Mouse (Mus musculus) heart, adult 2 months (tissue): Measurements from ENCODE around the gene Lst1. TPM values are rescaled to one million over a fixed set of nuclear protein-coding genes. Genes with fewer than 3 reads are reported as not detected.

Experiments used
- DNase-seq, 2 experiments: peaks; one replicate each; pipeline ENCODE4 v3.0.0; 2021
- H3K27ac ChIP-seq: fragments of 200-600 bp; 2 replicates; pipeline ENCODE4 v1.8.1; 2022
- H3K27me3 ChIP-seq: fragments of 200-500 bp; 2 replicates; pipeline ENCODE4 v1.6.1; 2012; ENCODE audit warnings: mild to moderate bottlenecking, low read length, inconsistent platforms, mixed read lengths; ENCODE audit not compliant: control insufficient read depth, insufficient read depth
- H3K36me3 ChIP-seq: fragments of 200-500 bp; 2 replicates; pipeline ENCODE4 v1.6.1; 2012; ENCODE audit warnings: low read length, inconsistent platforms; ENCODE audit not compliant: control insufficient read depth, insufficient read depth
- H3K4me1 ChIP-seq: fragments of 200-500 bp; 2 replicates; pipeline ENCODE4 v1.6.1; 2011; ENCODE audit warnings: low read length; ENCODE audit not compliant: control insufficient read depth, insufficient read depth
- H3K4me3 ChIP-seq: fragments of 200-600 bp; 2 replicates; pipeline ENCODE4 v1.8.1; 2022
- H3K79me2 ChIP-seq: fragments of 200-500 bp; replicated peaks from 2 replicates; pipeline ENCODE4 v1.6.1; 2012; ENCODE audit warnings: mild to moderate bottlenecking, inconsistent platforms, low read length, moderate library complexity, mixed read lengths; ENCODE audit not compliant: control insufficient read depth, insufficient read depth
- H3K9ac ChIP-seq: fragments of 200-500 bp; 2 replicates; pipeline ENCODE4 v1.6.1; 2012; ENCODE audit warnings: low read depth, mild to moderate bottlenecking, control low read depth, inconsistent platforms, low read length, mixed read lengths
- CTCF ChIP-seq: fragments of 200-600 bp; IDR thresholded peaks from 2 replicates; pipeline ENCODE4 v1.8.1; 2022; ENCODE audit warnings: antibody characterized with exemption, mild to moderate bottlenecking, moderate library complexity
- EP300 ChIP-seq: fragments of 200-500 bp; IDR thresholded peaks from 2 replicates; pipeline ENCODE4 v1.6.1; 2011; ENCODE audit warnings: low read depth, low read length, control low read depth; ENCODE audit not compliant: insufficient read depth
- POLR2A ChIP-seq: fragments of 200-500 bp; IDR thresholded peaks from 2 replicates; pipeline ENCODE4 v1.6.1; 2011; ENCODE audit warnings: mild to moderate bottlenecking, low read depth, low read length, control low read depth; ENCODE audit not compliant: insufficient read depth
- WGBS: fragments of 180-500 bp; shearing (Covaris S2); methylation state at CpG from one replicate; pipeline ENCODE4 v1.1.7; 2018; 5-methylcytosine and 5-hydroxymethylcytosine counted together
- intact Hi-C: fragments of 180-260 bp; cut with DNase I; formaldehyde crosslinking; loops from one replicate; pipeline ENCODE4 v1.15.1; 2025
- polyA plus RNA-seq: library from polyadenylated mRNA; depleted of rRNA; stranded (reverse); fragments of >200 nt; gene quantifications from 2 replicates; pipeline ENCODE4 v1.2.3, GENCODE M21; 2012
- total RNA-seq, 2 experiments: library from RNA; stranded (reverse); gene quantifications; 2 replicates each; pipeline ENCODE4 v1.2.3; 2021

Lst1 gene
- total and polyA plus RNA-seq, 3 experiments, result 4.1 to 11.3 (median 4.5) TPM

DNA sequence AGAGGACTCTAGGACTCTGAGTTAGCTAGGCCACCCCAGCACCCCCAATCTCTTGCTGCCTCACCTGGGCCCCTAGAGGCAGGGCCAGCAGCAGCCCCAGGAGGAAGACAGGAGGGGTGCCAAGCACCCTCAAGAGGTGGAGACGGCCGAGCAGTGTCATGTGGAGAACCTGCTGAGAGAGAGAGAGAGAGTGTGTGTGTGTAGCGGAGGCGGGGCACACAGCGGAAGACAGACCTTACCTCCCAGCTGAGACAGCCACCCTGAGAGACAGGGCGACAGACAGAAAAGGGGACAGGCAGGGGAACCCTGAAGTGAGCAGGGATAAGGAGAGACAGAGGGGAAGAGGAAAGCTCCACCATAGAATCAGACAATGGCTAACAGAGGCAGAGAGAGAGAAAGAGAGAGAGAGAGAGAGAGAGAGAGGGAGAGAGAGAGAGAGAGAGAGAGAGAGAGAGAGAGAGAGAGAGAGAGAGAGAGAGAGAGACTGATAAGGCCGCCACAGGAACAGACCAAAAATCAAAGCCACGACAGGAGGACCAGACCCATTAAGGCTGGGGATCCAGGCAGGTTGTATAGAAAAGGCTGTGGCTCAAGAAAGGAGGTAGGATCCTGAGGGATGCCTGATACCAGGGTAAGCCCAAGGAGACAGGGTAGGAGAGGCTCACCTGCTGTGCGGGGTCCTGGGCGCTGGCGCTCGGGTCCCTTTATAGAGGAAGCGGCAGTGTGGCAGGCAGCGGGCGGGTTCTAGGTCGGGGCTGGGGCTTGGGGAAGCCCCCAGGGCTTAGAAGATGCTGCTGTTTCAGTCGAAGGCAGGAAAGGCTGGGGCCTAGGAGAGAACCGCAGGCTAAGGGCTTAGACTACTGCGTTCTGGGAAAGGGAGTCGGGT is 16.5 kb upstream of the Lst1 start, which contains the start of gene Lta:
TSS of gene Lta (minus strand) at position 858 of the 886 bp plus-strand sequence.
- DNase-seq, result peak in 1 of 2 experiments; percentile 46
- no peaks in the 10 kb centered on the region for H3K36me3 ChIP-seq
- no peak within 1 kb of the TSS for H3K27ac ChIP-seq
- H3K79me2 ChIP-seq, result no peaks in the 10 kb centered on the region
- H3K4me1 ChIP-seq, result peaks cover 2% of the 10 kb centered on the region
- no peak for TF ChIP-seq CTCF
- no peak for TF ChIP-seq POLR2A
- TF ChIP-seq EP300, result no peak
- 53% methylated on average over 20 of the region's 20 CpGs for WGBS
- no peak within 1 kb of the TSS for H3K9ac ChIP-seq
- intact Hi-C loops, result no loop called here
- H3K27me3 ChIP-seq, result no peaks in the 10 kb centered on the region; the same call in 1 of the 2 replicates
- H3K4me3 ChIP-seq, result no peak within 1 kb of the TSS

DNA sequence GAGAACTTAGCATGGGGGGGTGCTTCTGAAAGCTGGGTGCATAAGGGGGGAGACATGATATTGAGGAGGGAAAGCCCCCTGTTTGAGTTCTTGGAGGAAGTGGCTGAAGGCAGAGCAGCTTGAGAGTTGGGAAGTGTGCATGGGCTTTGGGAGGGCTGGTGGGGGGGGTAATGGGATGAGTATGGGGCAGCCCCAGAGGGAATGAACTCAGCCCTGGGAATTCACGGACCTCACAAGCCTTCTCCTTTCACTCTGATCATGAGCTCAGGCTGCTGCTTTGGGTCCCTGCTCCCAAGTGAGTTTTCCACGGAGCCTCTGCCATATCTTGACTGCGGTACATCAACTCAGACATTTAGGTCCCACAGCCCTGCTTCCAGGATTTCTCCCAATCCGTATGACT is 14.2 kb upstream of the Lst1 start:
- DNase-seq, result peak in 1 of 2 experiments; percentile 2
- Histone ChIP-seq H3K4me1 (no peaks in the 10 kb centered on the region), H3K27me3 (no peaks in the 10 kb centered on the region; the same call in 1 of the 2 replicates), H3K9ac (no peak overlapping the region), H3K27ac (no peak overlapping the region), H3K79me2 (no peaks in the 10 kb centered on the region), H3K4me3 (no peak overlapping the region), H3K36me3 (no peaks in the 10 kb centered on the region)
- intact Hi-C loops, result no loop called here
- WGBS, result 67% methylated on average over 4 of the region's 4 CpGs
- TF ChIP-seq POLR2A (no peak), EP300 (no peak)

DNA sequence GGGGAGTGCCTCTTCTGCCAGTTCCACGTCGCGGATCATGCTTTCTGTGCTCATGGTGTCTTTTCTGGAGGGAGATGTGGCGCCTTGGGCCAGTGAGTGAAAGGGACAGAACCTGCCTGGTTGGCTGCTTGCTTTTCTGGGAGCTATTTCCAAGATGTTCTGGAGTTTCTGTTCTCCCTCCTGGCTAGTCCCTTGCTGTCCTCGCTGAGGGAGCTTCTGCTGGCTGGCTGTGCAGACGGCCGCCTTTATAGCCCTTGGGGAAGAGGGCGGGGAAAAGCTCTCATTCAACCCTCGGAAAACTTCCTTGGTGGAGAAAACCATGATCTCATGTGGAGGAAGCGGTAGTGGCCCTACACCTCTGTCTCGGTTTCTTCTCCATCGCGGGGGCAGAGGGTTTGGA is 13.5 kb upstream of the Lst1 start, which contains the start of gene Tnf:
TSS of gene Tnf (minus strand) at position 221 of the 400 bp plus-strand sequence.
- H3K4me3 ChIP-seq, result peak within 1 kb of the TSS; percentile 43
- peak; percentile 79 for DNase-seq
- no peaks in the 10 kb centered on the region; the same call in 1 of the 2 replicates for H3K27me3 ChIP-seq
- no peak within 1 kb of the TSS for H3K9ac ChIP-seq
- peak; percentile 92 for TF ChIP-seq POLR2A
- no peak for TF ChIP-seq CTCF
- no peaks in the 10 kb centered on the region for H3K36me3 ChIP-seq
- no peaks in the 10 kb centered on the region for H3K79me2 ChIP-seq
- intact Hi-C loops, result no loop called here
- peak within 1 kb of the TSS; percentile 63 for H3K27ac ChIP-seq
- WGBS, result 24% methylated on average over 13 of the region's 13 CpGs
- no peaks in the 10 kb centered on the region for H3K4me1 ChIP-seq

DNA sequence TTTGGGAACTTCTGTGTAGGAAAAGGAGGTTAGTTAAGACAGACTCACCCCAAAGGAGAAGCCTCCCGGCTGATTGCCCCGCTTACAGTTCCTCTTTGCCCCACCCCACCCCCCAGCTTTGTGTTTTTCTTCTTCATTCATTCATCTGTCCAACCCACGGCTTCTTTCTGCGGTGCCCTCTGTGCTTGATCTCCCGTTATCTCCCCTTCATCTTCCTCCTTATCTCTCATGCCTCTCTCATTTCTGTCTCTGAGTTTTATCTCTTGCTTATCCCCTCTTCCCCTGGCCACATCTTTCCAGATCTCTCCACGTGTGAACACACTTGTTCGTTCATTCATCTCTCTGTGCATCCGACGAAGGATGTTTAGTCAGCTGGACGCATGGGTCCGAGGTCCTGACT is 12.9 kb upstream of the Lst1 start:
- Histone ChIP-seq H3K79me2 (no peaks in the 10 kb centered on the region), H3K27me3 (no peaks in the 10 kb centered on the region; the same call in 1 of the 2 replicates), H3K36me3 (no peaks in the 10 kb centered on the region), H3K9ac (no peak overlapping the region), H3K4me1 (peaks cover 2% of the 10 kb centered on the region), H3K4me3 (peak overlapping the region; percentile 43), H3K27ac (peak overlapping the region; percentile 63)
- intact Hi-C loops, result no loop called here
- TF ChIP-seq EP300, result no peak
- TF ChIP-seq CTCF, result no peak
- no peak for TF ChIP-seq POLR2A
- 46% methylated on average over 11 of the region's 11 CpGs for WGBS
- DNase-seq, result peak in 1 of 2 experiments; percentile 6

DNA sequence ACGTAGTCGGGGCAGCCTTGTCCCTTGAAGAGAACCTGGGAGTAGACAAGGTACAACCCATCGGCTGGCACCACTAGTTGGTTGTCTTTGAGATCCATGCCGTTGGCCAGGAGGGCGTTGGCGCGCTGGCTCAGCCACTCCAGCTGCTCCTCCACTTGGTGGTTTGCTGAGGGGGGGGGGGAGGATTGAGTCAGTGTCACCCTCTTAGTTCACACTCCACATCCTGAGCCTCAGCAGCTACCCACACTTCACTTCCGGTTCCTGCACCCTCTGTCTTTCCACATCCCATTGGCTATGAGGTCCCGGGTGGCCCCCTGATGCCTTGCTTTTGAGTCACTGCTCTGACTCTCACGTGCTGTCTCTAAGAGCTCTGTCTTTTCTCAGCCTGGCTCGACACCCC is 12.2 kb upstream of the Lst1 start:
- no peaks in the 10 kb centered on the region; the same call in 1 of the 2 replicates for H3K27me3 ChIP-seq
- TF ChIP-seq EP300, result no peak
- TF ChIP-seq POLR2A, result no peak
- TF ChIP-seq CTCF, result no peak
- no peak overlapping the region for H3K9ac ChIP-seq
- H3K4me1 ChIP-seq, result peaks cover 2% of the 10 kb centered on the region
- intact Hi-C loops, result no loop called here
- H3K27ac ChIP-seq, result no peak overlapping the region
- peak in 1 of 2 experiments; percentile 50 for DNase-seq
- WGBS, result 61% methylated on average over 11 of the region's 11 CpGs
- H3K4me3 ChIP-seq, result no peak overlapping the region
- no peaks in the 10 kb centered on the region for H3K79me2 ChIP-seq
- H3K36me3 ChIP-seq, result no peaks in the 10 kb centered on the region

DNA sequence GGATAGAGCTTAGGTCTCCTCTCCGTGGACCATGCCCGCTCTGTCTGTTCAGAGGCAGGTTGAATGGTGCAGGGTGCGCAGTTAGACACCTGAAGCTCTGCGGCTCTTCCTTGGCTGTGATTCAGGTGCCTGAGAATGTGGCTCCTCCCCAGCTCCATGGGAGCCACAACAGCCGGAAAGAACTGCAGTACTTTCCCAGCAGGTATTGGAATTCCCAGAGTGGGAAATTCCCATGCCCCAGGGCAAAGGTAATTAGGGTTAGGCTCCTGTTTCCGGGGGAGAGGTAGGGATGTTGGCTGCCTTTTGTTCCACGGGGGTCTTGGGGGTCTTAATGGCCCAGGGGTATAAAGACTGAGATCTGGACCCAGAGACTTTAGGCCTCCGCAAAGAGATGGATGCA is 10.7 kb upstream of the Lst1 start:
- Histone ChIP-seq H3K9ac (no peak overlapping the region), H3K4me3 (no peak overlapping the region), H3K36me3 (no peaks in the 10 kb centered on the region), H3K79me2 (no peaks in the 10 kb centered on the region), H3K27me3 (no peaks in the 10 kb centered on the region; the same call in 1 of the 2 replicates), H3K4me1 (peaks cover 2% of the 10 kb centered on the region), H3K27ac (no peak overlapping the region)
- 47% methylated on average over 8 of the region's 8 CpGs for WGBS
- intact Hi-C loops, result loop anchor here (2.0 kb wide), 1 partner anchor 20 kb away; no protein-coding TSS in a partner anchor
- no peak for TF ChIP-seq POLR2A
- TF ChIP-seq EP300, result no peak
- no peak for TF ChIP-seq CTCF
- no peak for DNase-seq
